Mouse (Mus musculus) hindbrain, postnatal 0 days (tissue): ENCODE results near the gene S100a2. TPM values are rescaled to one million over a fixed set of nuclear protein-coding genes. Genes with fewer than 3 reads are reported as not detected.

Experiments used
- ATAC-seq: fragments of 200-750 bp; cut with Nextera tagmentation; 2 replicates; pipeline ENCODE4 v1.8.0; 2017; ENCODE audit warnings: mild to moderate bottlenecking, moderate TSS enrichment, moderate library complexity
- DNase-seq: peaks from one replicate; pipeline ENCODE4 v3.0.0-alpha.2; 2015; ENCODE audit warnings: low spot score
- H3K27ac ChIP-seq: fragments of 300-500 bp; sonication (generic); 2 replicates; pipeline ENCODE4 v1.5.1; 2014; ENCODE audit warnings: mild to moderate bottlenecking
- H3K27me3 ChIP-seq: fragments of 300-500 bp; sonication (generic); 2 replicates; pipeline ENCODE4 v1.6.1; 2014; ENCODE audit warnings: low read length, mixed read lengths; ENCODE audit not compliant: insufficient read depth
- H3K36me3 ChIP-seq: fragments of 300-500 bp; sonication (generic); 2 replicates; pipeline ENCODE4 v1.6.1; 2014; ENCODE audit warnings: low read length, mixed read lengths; ENCODE audit not compliant: insufficient read depth
- H3K4me1 ChIP-seq: fragments of 300-500 bp; sonication (generic); 2 replicates; pipeline ENCODE4 v1.6.1; 2014; ENCODE audit warnings: antibody characterized with exemption, low read length, mixed read lengths; ENCODE audit not compliant: insufficient read depth
- H3K4me2 ChIP-seq: fragments of 300-500 bp; sonication (generic); 2 replicates; pipeline ENCODE4 v1.6.1; 2014; ENCODE audit warnings: low read depth, mild to moderate bottlenecking, low read length, moderate library complexity, mixed read lengths
- H3K4me3 ChIP-seq: fragments of 300-500 bp; sonication (generic); 2 replicates; pipeline ENCODE4 v1.5.1; 2014; ENCODE audit warnings: low read length
- H3K9ac ChIP-seq: fragments of 300-500 bp; sonication (generic); replicated peaks from 2 replicates; pipeline ENCODE4 v1.6.1; 2014; ENCODE audit warnings: mild to moderate bottlenecking, low read length, moderate library complexity, mixed read lengths
- H3K9me3 ChIP-seq: fragments of 300-500 bp; sonication (generic); 2 replicates; pipeline ENCODE4 v1.6.1; 2016; ENCODE audit warnings: low read length, mixed read lengths
- CTCF ChIP-seq: IDR thresholded peaks from 2 replicates; pipeline ENCODE4 v1.5.1; 2016; ENCODE audit warnings: antibody characterized with exemption, control low read depth, low read depth
- WGBS: fragments of 180-500 bp; shearing (Covaris S2); extraction: QIAGEN DNeasy Blood & Tissue Kit; methylation state at CpG from one replicate; pipeline ENCODE4 v1.1.7; 2014; 5-methylcytosine and 5-hydroxymethylcytosine counted together
- polyA plus RNA-seq: library from polyadenylated mRNA; unstranded; fragments of >200 nt; fragmentation: Nextera tagmentation; extraction: Ambion mirVana; gene quantifications from 2 replicates; pipeline ENCODE4 v1.2.1, GENCODE M21; 2015
- total RNA-seq: library from RNA; depleted of rRNA; stranded (reverse); fragments of >200 nt; gene quantifications from 2 replicates; pipeline ENCODE4 v1.2.3, GENCODE M21; 2014

The S100a2 gene
- total and polyA plus RNA-seq, 2 experiments from 2014 or later, result not detected

DNA sequence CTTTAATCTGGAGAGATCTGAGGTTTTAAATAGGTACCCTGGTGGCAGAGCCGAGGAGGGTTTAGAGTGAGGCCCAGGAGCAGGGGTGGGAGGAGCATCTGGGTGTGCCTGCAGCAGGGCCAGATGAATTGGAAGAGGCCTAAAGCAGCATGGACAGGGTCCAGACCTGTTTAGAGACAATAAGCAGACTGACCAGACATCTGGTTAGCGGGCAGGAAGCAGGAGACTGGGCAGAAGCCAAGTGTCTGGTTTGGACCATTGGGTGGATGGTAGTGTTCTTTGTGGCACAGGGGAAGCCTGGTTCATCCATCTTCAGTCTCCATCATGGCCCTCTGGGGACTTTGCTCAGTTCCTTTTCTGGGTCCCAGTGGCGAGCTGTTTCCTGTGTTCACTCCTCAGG is 6.2 kb upstream of the S100a2 start:
- peak; percentile 46; the same call in 1 of the 2 replicates for ATAC-seq
- Histone ChIP-seq H3K9ac (no peak overlapping the region), H3K27ac (no peak overlapping the region), H3K4me1 (no peaks in the 10 kb centered on the region), H3K36me3 (no peaks in the 10 kb centered on the region), H3K9me3 (no peaks in the 10 kb centered on the region), H3K4me2 (no peak overlapping the region), H3K4me3 (no peak overlapping the region), H3K27me3 (no peaks in the 10 kb centered on the region)
- no peak for TF ChIP-seq CTCF
- peak; percentile 22 for DNase-seq
- 51% methylated on average over 3 of the region's 3 CpGs for WGBS

- peak; percentile 73 for DNase-seq
- peak; percentile 87 for TF ChIP-seq CTCF
- no peaks in the 10 kb centered on the region for H3K27me3 ChIP-seq
- ATAC-seq, result peak; percentile 50
- H3K9ac ChIP-seq, result no peak overlapping the region
- H3K36me3 ChIP-seq, result no peaks in the 10 kb centered on the region
- WGBS, result 33% methylated on average over 5 of the region's 5 CpGs
- no peak overlapping the region for H3K4me3 ChIP-seq
- H3K4me1 ChIP-seq, result no peaks in the 10 kb centered on the region
- no peaks in the 10 kb centered on the region for H3K9me3 ChIP-seq
- no peak overlapping the region for H3K27ac ChIP-seq
- H3K4me2 ChIP-seq, result no peak overlapping the region
Measured at GRCm38 (mm10) chr3:90585595-90585994, 4.5 kb upstream of the S100a2 start.

- 85% methylated on average over 15 of the region's 15 CpGs for WGBS
- Histone ChIP-seq H3K27ac (no peak overlapping the region), H3K9ac (no peak overlapping the region), H3K36me3 (no peaks in the 10 kb centered on the region), H3K4me2 (no peak overlapping the region), H3K9me3 (no peaks in the 10 kb centered on the region), H3K4me3 (no peak overlapping the region), H3K27me3 (no peaks in the 10 kb centered on the region), H3K4me1 (no peaks in the 10 kb centered on the region)
- ATAC-seq (no peak), DNase-seq (no peak)
- no peak for TF ChIP-seq CTCF
Measured at GRCm38 (mm10) chr3:90586016-90586643, 3.9 kb upstream of the S100a2 start.

DNA sequence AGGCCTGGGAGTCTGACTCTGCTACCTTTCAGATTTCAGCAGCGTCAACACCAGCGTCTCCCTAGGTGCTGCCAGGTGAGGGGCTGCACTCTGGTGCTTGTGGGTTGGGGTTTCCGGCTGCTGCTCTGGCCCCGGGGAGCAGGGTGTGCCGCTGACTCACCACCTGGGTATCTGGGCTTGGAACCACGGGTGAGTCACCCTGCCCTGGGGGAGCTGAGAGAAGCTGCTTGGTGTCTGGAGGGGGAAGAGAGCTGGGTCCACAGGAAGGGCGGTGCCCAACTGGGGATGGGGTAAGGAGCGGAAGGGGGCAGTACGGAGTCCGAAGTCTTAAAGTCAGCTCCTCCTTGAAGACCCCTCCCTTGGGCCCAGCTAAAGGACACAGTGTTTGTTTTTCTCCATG is 3.1 kb upstream of the S100a2 start:
- H3K4me1 ChIP-seq, result no peaks in the 10 kb centered on the region
- no peaks in the 10 kb centered on the region for H3K27me3 ChIP-seq
- WGBS, result 70% methylated on average over 10 of the region's 10 CpGs
- no peak for TF ChIP-seq CTCF
- H3K9me3 ChIP-seq, result no peaks in the 10 kb centered on the region
- no peak overlapping the region for H3K9ac ChIP-seq
- no peaks in the 10 kb centered on the region for H3K36me3 ChIP-seq
- H3K4me3 ChIP-seq, result no peak overlapping the region
- no peak overlapping the region for H3K4me2 ChIP-seq
- DNase-seq, result no peak
- no peak overlapping the region for H3K27ac ChIP-seq
- no peak for ATAC-seq

GRCm38 (mm10) chr3:90587361-90588101 is 2.5 kb upstream of the S100a2 start:
- Histone ChIP-seq H3K9me3 (no peaks in the 10 kb centered on the region), H3K9ac (no peak overlapping the region), H3K27ac (no peak overlapping the region), H3K4me3 (no peak overlapping the region), H3K4me1 (no peaks in the 10 kb centered on the region), H3K36me3 (no peaks in the 10 kb centered on the region), H3K4me2 (no peak overlapping the region), H3K27me3 (no peaks in the 10 kb centered on the region)
- no peak for DNase-seq
- TF ChIP-seq CTCF, result no peak
- 87% methylated on average over 14 of the region's 14 CpGs for WGBS
- no peak for ATAC-seq

- H3K4me1 ChIP-seq, result no peaks in the 10 kb centered on the region
- 86% methylated on average over 6 of the region's 6 CpGs for WGBS
- TF ChIP-seq CTCF, result no peak
- no peak overlapping the region for H3K4me2 ChIP-seq
- no peak overlapping the region for H3K27ac ChIP-seq
- H3K4me3 ChIP-seq, result no peak overlapping the region
- H3K27me3 ChIP-seq, result no peaks in the 10 kb centered on the region
- H3K9me3 ChIP-seq, result no peaks in the 10 kb centered on the region
- no peaks in the 10 kb centered on the region for H3K36me3 ChIP-seq
- DNase-seq (no peak), ATAC-seq (no peak)
- no peak overlapping the region for H3K9ac ChIP-seq
Measured at GRCm38 (mm10) chr3:90589390-90589789, 657 bp upstream of the S100a2 start.

- no peak overlapping the region for H3K4me3 ChIP-seq
- H3K36me3 ChIP-seq, result no peaks in the 10 kb centered on the region
- DNase-seq, result no peak
- no peak for TF ChIP-seq CTCF
- no peak for ATAC-seq
- H3K9me3 ChIP-seq, result no peaks in the 10 kb centered on the region
- no peak overlapping the region for H3K9ac ChIP-seq
- no peak overlapping the region for H3K4me2 ChIP-seq
- H3K27ac ChIP-seq, result no peak overlapping the region
- 84% methylated on average over 1 of the region's 1 CpGs for WGBS
- H3K4me1 ChIP-seq, result no peaks in the 10 kb centered on the region
- H3K27me3 ChIP-seq, result no peaks in the 10 kb centered on the region
Measured at GRCm38 (mm10) chr3:90594466-90594865, 4.4 kb downstream of the S100a2 start.
